Comparison of ENCODE assay signal across 9 mouse cellular contexts in the genomic region with DNA sequence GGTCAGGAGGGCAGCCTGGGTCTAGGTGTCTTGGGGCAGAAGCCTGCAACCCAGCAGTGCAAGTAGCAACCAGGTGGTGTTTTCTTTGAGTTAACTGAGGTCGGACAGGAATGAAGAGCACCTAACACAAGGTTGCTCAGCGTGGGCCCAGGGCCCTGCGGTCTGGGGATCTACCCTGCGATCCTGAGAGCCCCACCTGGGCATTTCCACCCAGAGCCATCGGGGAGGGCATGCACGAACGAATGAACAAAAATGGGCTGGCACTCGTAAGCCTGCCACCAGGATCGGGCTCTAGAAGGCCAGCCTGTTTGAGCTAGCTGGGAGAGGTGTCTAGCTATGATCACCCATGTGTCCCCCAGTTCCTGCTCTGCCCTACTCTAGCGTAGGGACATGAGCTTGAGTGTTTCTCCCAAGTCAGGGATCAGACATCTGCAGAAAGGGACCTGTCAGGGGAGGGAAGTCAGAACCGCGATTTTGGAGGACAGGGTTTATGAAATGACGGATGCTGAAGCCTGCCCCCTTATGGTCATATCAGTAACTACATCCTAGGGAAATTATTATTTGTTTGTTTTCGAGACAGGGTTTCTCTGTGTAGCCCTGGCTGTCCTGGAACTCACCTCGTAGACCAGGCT. TPM values are rescaled to one million over a fixed set of nuclear protein-coding genes. Genes with fewer than 3 reads are reported as not detected.
A peak's percentile ranks its signal among the peaks of the same experiment; 100 is the strongest.
DNase-seq lines count a peak whose midpoint lies in the region; TF ChIP-seq lines count a peak whose summit lies in the region.
"Had no signal": no experiment of that assay in that cellular context is flagged by ENCODE, and none has a peak within 500 bp of the region (broad histone marks: within the 10 kb centered on the region; RNA-seq: fewer than 3 reads in every experiment).

No protein-coding gene starts in this region.

- no peak for TF ChIP-seq POLR2A in lung, adult 2 months (IDR thresholded peaks at IDR 0.05; ENCODE audit: borderline replicate concordance, extremely low read depth, low read depth, low read length)

- DNase-seq in lung, adult 2 months = peak; percentile 20
- DNase-seq in lung, postnatal 4 days = no peak
- DNase-seq in R1 (ENCODE audit: low read depth, low spot score) = peak; percentile 50
- DNase-seq in embryo, embryonic 10.5 days (ENCODE audit: low spot score) = peak; percentile 77
- peak; percentile 20 for DNase-seq in hindlimb bud, embryonic 11.5 days (ENCODE audit: extremely low spot score, low read depth, low spot score)
- no peak for DNase-seq in layer of hippocampus, adult 9-10 months (ENCODE audit: low spot score)
- DNase-seq in left cerebral cortex, adult 8-10 months (ENCODE audit: low spot score in 2 of 2) = no peak

- WGBS in lung, adult 2 months = 41% methylated on average over 15 of the region's 15 CpGs

- no peaks in the 10 kb centered on the region for H3K4me1 ChIP-seq in lung, adult 2 months (ENCODE audit: control insufficient read depth, insufficient read depth, low read length)
- peaks cover 22% of the 10 kb centered on the region for H3K4me1 ChIP-seq in megakaryocyte, embryonic 14.5 days

- H3K9me3 ChIP-seq in megakaryocyte, embryonic 14.5 days = peaks cover 16% of the 10 kb centered on the region

- peaks cover 22% of the 10 kb centered on the region for H3K27me3 ChIP-seq in megakaryocyte, embryonic 14.5 days (replicated peaks)

- no peak overlapping the region for H3K4me3 ChIP-seq in lung, adult 2 months (replicated peaks; ENCODE audit: extremely low read depth, low read depth, low read length)
- H3K4me3 ChIP-seq in megakaryocyte, embryonic 14.5 days (replicated peaks) = peak overlapping the region; percentile 80

- TF ChIP-seq CTCF in lung, adult 2 months (IDR thresholded peaks at IDR 0.05; ENCODE audit: insufficient read depth, low read length) = peak; percentile 44

- H3K36me3 ChIP-seq in megakaryocyte, embryonic 14.5 days (replicated peaks; ENCODE audit: low read length) = no peaks in the 10 kb centered on the region

RNA-seq across cellular contexts. Expression of a gene that starts 22.2 kb away (rescaled TPM):
- 0.27 and 0.28 TPM in 2 replicates for polyA plus RNA-seq in lung, adult 2 months (2012; rRNA removed)
- polyA plus RNA-seq in megakaryocyte, embryonic 14.5 days (2012; ENCODE audit: insufficient read depth, low replicate concordance) = not detected in 2 replicates
- total RNA-seq in left cerebral cortex, adult 8-10 months (2022) = 1 to 10 TPM in 1 of 4 experiments, not detected in 3; 1.5 TPM
- polyA plus RNA-seq: macrophage had no signal

RNA-seq across cellular contexts. Expression of a gene that starts 49.5 kb away (rescaled TPM):
- 2.6 and 3.4 TPM in 2 replicates for polyA plus RNA-seq in lung, adult 2 months (2012; rRNA removed)
- not detected in 2 replicates for polyA plus RNA-seq in megakaryocyte, embryonic 14.5 days (2012; ENCODE audit: insufficient read depth, low replicate concordance)
- 1 to 10 TPM in 2 of 4 experiments, under 1 TPM in 2; 0.33 to 2.2 (median 0.99) TPM for total RNA-seq in left cerebral cortex, adult 8-10 months (2022)
- polyA plus RNA-seq: macrophage had no signal

Comparison
In these comparisons a context has a peak if more than half of its experiments do, and no peak if none do; other contexts are left out.
1. DNase-seq: peak in lung, adult 2 months (single experiment), R1 (single experiment), embryo, embryonic 10.5 days (single experiment) and hindlimb bud, embryonic 11.5 days (single experiment); none in lung, postnatal 4 days (0 of 2), layer of hippocampus, adult 9-10 months (single experiment) and left cerebral cortex, adult 8-10 months (0 of 2).